Mouse (Mus musculus): ENCODE data around the gene Apol7e.
A peak's percentile ranks its signal among the peaks of the same experiment; 100 is the strongest.
"Not testable (repeated sequence)": the region's sequence is repeated elsewhere in the genome, so short reads cannot be mapped to it uniquely, and the experiment has no call there.

The Apol7e gene

DNA sequence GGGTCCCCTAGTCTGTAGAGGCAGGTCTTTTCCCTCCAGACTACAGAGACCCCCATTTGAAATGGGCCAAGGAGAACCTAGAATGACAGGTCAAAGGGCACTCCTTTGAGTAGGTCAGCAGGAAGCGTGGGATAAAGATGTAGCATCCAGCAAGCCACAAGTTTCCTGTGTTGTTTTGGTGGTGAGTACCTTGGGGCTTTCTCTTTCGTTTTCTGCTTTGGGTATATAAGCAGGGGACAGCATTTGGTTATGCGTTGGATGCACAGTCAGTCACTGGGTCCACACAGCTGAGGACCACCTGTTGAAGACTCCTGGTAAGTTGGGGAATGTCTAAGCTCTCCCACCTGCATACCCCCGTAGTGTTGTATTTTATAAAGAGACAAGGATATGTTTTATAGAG, at the start of gene Apol7e:
TSS of gene Apol7e (plus strand) at position 202 of the 400 bp plus-strand sequence.
- DNase-seq (ENCODE audit: low read depth, low spot score): not testable (repeated sequence)

DNA sequence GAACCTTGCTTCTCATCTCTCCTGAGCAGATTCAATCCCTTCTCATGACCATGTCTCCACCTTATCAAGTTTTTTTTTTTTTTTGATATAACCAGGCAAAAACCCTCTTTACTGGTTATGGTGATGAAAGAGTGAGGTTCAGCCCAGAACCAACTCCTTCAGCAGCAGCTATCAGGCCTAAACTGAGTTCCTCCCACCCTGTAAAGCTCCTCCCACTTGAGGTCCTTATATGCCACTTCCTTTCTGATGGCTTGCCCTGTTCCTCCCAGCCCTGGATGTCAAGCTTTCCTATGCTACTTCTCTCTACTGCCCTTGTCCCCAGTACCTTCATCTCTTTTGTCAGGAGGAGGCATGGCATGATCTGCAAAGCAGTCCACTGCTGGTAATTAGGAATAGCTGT, 47.5 kb upstream of the Apol7e start:
- DNase-seq (ENCODE audit: low read depth, low spot score): not testable (repeated sequence)

DNA sequence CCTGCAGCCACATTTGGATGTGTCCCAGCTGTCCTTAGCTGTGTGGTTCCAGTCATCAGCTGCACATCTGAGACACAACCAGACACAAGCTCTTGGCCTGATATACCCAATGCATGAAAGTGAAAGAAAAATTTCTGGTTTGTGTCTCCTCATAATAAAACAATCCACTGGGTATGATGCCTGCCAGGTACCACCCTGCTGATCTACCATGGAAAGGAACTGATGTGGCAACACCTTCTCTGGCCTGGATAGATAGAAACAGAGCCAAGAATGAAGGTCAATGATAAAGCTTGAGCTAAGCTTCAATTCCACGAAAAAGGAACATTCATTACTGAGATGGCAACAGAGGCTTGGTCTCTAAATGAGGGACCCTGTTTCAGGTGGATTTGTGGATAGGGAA, 38.9 kb upstream of the Apol7e start:
- DNase-seq (ENCODE audit: low read depth, low spot score): not testable (repeated sequence)

DNA sequence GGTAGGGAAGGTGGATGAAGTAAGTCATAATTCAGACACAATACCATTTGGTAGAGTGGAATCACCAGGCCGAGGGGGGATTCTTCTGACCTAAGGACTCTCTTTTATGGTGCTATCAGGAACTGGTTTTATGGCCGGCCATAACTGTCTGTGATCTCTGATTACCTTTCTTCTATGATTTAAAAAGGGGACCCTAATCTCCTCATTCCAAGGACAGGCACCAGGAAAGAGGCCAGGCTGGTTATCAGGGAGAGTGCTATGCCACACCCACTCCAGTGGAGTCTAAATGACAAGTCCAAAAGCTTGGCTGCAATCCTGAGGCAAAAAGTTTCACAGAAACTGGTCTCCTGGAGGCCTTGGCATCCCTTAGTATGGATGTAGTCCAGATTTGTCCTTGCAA, 36.8 kb upstream of the Apol7e start:
- DNase-seq (ENCODE audit: low read depth, low spot score): not testable (repeated sequence)

DNA sequence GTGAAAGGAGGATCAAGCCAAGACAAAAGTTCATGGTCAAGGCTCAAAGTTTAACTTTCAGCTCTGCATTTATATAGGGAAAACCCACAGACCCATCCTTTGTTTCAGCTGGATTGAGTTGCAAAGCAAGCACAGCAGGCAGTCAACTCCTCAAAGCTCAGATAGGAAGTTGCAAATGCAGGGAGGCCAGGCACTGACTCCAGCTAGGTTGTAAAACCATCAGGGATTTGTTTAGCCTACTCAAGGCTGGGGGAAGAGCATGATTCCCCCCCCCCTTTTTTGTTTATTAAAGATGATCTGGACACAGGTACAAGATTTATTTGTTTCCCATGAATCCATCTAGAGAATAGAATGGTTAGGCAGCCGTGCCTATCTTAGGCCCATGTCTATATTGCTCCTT, 24.6 kb upstream of the Apol7e start:
- DNase-seq (ENCODE audit: low read depth, low spot score): peak; percentile 68

DNA sequence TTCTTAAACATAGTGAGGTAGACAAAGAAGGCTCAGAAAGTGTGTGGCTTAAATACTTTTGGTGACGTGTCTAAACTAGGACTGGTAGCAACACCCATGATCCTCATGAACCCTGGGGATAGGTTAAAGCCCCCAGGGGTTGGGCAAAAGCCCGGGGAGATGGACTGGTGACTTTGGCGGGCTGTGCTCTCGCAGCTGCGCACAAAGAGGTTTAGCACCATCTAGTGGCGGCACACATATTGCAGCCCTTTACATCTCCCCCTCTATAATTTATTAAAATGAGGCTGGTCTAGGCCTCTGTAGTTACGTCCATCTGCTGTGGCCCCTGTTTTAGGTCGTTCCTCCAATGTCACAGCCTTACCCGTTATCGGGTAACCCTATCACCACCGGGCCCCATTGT, 14.7 kb upstream of the Apol7e start:
- DNase-seq (ENCODE audit: low read depth, low spot score): peak; percentile 55

DNA sequence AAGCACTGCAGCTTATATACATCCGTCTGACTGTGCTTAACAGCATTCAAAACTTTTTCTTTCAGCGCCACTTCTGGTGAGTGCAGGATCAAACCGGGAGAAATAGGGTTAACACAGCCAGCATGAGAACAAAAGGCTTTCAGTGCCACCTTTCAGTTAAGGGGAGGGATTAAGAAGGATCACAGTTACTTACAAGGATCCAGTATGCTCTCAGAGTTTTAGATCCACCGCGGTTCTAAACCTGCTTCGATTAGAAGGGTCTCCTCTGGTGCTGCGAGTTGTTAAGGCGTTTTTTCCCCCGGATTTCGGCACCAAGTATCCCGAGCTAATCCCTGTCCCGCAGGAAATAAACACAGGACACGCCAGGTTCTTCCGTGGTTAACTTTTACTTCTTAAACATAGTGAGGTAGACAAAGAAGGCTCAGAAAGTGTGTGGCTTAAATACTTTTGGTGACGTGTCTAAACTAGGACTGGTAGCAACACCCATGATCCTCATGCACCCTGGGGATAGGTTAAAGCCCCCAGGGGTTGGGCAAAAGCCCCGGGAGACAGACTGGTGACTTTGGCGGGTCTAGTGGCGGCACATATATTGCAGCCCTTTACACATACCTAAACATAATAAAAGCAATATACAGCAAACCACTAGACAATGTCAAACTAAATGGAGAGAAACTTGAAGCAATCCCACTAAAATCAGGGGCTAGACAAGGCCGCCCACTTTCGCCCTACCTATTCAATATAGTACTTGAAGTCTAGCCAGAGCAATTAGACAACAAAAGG, 6.9 kb upstream of the Apol7e start:
- not testable (repeated sequence) for DNase-seq (ENCODE audit: low read depth, low spot score)

DNA sequence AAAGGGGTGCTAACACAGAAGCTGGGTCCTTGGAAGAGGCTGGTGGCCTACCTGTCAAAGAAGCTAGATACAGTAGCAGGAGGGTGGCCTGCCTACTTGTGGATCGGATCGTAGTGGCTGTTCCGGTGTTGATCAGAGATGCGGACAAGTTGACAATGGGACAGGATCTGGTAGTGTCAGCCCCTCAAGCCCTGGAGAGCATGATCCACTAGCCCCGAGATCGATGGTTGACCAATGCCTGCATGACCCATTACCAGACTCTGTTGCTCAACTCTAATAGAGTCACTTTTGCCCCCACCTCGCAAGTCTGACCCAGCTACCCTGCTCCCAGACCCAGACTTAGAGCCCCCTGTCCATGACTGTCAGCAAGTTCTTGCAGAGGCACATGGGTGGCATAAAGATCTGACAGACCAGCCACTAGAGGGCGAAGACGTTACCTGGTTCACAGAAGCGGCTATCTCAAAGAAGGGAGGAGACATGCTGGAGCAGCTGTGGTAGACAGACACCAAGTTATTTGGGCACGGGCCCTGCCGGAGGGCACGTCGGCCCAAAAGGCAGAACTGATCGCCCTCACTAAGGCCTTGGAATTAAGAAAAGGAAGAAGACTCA, 3.9 kb upstream of the Apol7e start:
- DNase-seq (ENCODE audit: low read depth, low spot score): peak; percentile 72

DNA sequence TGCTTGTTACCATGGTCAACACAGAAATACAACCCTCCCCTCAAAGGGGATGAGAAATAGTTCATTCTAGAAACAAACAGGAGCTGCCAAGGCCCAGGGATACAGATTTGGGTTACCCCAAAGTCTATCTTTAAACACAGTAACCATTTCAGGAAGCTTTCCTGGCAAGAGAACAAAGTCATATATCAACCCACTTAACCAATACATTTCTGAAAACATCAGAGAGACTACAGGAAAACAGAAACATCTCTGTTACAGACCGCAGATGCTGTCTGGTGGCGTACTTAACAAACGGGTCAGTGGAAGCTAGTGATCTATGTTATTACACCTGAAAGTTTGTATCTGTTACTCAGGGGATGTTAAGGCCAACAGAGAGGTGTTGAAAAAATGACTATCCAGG, 6.6 kb downstream of the Apol7e start:
- DNase-seq (ENCODE audit: low read depth, low spot score): not testable (repeated sequence)

DNA sequence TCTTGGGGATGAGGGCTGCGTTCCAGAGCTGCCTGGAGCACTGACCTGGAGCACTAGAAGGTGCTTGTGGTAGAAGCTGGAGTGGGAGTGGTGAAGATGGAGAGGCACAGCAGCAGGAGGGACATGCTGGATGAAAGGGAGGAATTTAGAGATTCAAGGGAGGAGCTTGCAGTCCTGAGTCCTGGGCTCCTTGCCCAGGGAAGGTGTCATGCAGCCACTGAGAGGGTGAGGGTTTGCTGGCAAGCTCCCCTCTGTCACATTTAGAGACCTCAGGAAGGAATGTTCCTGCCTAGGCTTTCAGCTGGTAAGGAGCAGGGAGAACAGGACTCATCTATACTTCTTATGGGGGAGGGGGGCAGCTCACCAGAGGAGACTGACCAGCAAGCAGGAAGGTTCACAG, 10.3 kb downstream of the Apol7e start:
- DNase-seq (ENCODE audit: low read depth, low spot score): not testable (repeated sequence)

DNA sequence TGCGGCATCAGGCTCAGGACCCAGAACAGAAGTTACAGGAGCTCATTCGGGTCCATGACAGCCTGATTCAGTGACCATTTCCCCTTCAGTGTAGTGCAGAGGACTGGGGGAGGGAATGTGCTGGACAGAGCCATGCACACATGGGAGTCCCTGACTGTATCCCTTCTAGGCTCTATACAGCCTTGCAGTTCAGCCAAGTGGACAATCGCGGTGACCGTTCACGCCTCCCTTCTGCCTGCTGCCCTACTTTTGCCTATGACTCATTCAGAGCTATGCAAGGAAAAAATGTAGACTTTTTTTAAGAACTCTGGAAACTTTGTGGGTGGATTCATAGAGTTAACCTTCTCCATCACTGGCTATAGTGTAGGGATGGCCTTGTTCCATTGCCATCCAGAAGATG, 19.6 kb downstream of the Apol7e start:
- not testable (repeated sequence) for DNase-seq (ENCODE audit: low read depth, low spot score)

DNA sequence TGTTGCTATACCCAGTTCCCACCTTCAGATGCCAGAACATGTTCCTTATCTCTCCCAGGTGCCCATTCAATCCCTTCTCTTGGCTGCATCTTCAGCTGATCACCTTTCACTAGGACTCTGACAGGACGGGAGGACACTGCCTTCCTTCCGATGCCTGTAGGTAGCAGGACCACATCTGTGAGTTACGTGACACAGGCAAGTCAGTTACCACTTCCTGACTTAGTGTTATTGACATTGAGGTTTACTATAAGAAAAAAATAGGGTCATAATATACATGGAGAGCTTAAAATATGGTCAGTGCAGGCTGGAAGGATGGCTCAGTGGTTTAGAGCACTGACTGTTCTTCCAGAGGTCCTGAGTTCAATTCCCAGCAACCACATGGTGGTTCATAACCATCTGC, 22.9 kb downstream of the Apol7e start:
- DNase-seq (ENCODE audit: low read depth, low spot score): not testable (repeated sequence)

DNA sequence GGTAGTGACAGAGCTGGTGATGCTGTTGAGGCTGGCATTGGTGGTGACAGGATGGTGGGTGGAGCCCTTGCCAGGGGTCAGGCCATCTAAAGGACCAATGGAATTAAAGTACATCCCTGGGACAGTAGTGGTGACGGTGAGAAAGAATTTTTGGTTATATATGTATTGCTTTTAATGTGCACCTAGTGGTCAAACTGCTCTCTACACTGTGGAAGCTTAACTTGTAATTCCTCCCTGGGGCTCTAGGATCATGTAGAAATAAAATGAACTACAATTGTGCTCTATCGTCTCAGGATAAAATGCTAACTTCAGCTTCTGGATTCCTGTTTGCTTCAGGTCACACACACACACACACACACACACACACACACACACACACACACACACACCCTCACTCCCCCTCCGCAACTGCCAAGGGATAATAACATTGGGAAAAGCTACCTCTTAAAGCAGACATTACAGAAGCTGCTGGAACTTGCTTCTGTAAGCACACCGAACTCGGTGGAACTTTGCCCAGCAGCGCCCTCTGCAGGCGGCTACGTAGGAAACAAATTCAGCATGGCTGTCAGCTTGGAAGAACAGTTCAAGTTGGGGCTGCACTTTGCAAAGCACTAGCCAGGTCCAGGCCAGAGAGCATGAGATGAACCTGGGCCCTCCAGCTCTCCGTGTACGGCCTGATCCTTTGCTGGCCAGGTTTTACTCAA, 25.7 kb downstream of the Apol7e start:
- not testable (repeated sequence) for DNase-seq (ENCODE audit: low read depth, low spot score)

DNA sequence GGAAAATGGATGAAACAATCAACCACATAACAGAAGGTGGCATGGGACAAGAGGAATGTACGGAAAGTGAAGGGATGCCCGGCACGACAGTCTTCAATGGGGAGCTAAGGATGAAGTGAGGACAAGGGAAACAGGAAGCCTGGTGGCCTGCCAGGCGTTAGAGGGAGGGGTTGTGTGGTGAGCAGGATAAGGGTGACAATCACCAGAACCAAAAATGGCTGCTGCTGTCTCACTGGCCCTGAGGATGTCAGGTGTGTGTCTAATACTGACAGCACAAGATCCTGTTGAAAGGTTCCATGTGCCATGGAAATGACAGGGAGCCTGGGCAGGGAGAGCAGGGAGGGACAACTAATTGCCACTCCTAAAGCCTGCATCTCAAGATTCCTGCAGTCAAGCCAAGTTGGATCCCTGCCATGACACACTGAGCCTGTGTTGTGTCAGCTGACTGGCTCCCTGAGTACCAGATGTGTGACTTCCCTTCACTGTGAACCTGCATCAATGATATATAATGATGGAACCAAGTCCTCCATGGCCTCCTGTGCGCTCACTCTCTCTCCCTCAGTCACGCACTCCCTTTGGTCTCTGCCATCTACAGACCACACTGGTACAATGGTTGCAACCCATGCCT, 26.9 kb downstream of the Apol7e start:
- not testable (repeated sequence) for DNase-seq (ENCODE audit: low read depth, low spot score)

DNA sequence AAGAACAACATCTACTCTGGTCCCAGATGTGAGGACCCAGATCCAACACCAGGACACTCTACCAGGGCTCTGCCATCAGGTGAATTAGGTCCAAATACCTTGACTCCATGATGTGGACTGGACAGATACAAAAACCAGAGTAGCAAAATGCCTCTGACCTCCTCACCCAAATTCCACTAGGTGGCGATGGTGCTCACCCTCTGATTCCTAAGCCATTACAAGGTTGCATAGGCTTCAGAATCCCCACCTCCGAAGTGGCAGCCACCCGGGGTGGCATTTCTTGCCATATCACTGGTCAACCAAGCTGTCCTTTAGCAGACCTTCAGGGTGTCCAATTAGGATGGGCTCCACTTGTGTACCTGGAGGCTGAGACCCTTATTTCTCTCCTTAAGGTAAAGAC, 28.5 kb downstream of the Apol7e start:
- DNase-seq (ENCODE audit: low read depth, low spot score): not testable (repeated sequence)

DNA sequence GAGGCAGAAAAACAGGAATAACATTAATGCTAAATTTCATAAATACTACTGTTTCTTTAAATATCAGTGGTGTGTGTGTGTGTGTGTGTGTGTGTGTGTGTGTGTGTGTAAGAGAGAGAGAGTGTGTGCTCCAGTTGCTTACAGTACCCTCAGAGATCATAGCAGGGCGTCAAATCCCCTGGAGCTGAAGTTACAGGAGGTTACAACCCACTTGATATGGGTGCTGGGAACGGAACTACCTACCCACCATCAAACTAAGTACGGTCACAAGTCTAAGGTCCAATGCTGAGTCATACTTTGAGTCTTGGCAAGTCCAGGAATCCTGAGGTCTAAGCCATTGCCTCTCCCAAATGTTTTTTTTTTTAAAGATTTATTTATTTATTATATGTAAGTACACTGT, 29.1 kb downstream of the Apol7e start:
- DNase-seq (ENCODE audit: low read depth, low spot score): not testable (repeated sequence)

DNA sequence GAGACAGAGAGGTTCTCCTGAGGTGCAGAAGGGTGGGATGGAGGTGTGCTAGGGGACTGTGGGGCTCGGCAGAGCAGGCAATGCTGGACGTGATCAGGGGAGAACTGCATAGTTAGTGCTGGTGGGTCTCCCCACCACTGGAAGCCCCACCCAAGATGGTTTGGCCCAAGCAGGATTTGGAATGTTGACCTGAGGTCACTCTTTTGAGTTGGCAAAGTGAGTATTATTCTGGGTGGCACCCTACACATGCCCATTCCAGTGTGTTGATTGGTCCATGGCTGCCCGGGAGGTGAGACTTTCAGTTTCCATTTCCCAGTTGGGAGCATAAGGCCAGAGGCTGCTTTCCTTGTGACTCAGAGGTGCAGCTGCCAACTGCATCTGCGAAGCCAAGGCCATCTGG, 30.1 kb downstream of the Apol7e start, which contains the start of gene Apol9b:
TSS of gene Apol9b (plus strand) at position 301 of the 400 bp plus-strand sequence.
- not testable (repeated sequence) for DNase-seq (ENCODE audit: low read depth, low spot score)

DNA sequence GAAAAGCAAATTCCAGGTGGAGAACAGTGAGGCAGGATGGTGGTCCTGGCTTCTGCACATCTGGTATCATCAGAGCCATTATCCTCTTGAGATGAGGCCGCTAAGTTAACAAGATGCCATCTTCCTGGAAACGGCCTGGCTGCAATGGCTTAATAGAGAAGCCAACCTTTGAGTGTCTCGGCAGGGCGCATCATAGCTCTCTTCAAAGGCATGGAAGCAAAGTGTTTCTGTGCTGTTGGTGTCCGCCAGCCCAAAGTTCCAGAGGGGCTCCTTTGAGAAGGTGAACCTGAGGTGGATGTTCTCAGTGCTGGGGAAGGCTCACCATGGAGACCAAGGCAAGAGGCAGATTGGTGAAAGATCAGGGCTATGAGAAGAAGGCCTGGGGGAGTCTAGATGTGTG, 32.9 kb downstream of the Apol7e start:
- DNase-seq (ENCODE audit: low read depth, low spot score): no peak

DNA sequence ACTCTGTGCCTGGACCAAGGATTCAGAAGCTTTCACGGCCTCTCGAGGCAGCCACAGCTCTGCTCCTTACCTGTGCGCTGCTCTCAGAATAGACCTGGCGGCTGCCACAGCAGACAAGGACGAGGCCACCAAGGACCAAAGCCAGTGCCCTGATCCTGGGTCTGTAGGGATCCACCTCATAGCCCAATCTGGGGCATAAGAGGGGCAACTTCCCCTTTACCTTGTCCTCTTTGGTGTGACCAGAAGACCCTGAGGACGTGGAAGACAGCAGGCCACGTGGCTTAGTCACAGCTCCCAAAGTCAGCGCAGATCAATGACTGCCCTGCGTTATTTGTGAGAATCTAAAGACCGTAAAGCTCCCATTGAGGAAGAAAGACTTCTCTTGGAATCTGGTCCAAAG, 34.2 kb downstream of the Apol7e start:
- DNase-seq (ENCODE audit: low read depth, low spot score): not testable (repeated sequence)

DNA sequence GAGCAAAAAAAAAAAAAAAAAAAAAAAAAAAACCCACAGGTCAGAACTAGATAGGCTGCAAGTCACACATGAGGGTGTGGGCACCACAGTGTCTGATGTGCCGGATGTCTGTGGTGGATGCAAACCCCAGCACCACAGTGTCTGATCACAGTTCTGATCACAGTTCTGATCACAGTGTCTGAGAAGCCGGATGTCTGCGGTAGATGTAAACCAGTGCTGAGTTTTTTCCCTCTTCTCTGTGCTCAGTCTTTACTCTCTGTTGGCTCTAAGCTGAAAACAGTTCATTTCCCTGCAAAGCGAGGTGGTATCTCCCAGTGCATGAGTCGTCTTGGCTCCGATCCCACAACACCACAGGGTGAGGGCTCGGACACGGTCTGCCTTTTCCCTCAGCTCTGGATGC, 34.7 kb downstream of the Apol7e start:
- DNase-seq (ENCODE audit: low read depth, low spot score): not testable (repeated sequence)

DNA sequence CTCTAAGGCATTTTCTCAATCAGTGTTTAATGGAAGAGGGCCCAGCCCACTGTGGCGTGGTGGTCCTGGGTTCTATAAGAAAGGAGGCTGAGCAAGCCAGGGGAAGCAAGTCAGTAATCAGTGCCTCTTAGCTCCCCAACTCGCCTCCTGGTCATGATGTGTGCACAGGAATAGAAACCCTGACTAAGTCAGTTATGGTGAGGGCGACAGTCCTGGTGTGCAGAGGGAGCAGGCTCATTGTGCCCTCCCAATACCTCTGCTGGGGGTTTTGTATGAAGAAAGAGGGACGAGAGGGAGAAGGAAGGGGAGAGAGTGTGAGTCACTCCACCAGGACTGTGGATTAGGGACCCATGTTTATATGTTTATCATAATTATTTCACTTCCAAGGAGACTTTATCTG, 35.2 kb downstream of the Apol7e start:
- not testable (repeated sequence) for DNase-seq (ENCODE audit: low read depth, low spot score)

Measured in ES-CJ7 (cell line).